Mouse (Mus musculus) lung, adult 2 months (tissue): Measurements from ENCODE around the gene Vamp4.

Experiments
- CTCF ChIP-seq: fragments of 200-500 bp; IDR thresholded peaks from 2 replicates; pipeline ENCODE4 v1.5.1; 2011; ENCODE audit warnings: mild to moderate bottlenecking, low read length, control low read depth; ENCODE audit not compliant: insufficient read depth
- POLR2A ChIP-seq: fragments of 200-500 bp; IDR thresholded peaks from 2 replicates; pipeline ENCODE4 v1.6.1; 2011; ENCODE audit warnings: low read depth, mild to moderate bottlenecking, control low read depth, low read length, borderline replicate concordance; ENCODE audit errors: extremely low read depth

- TF ChIP-seq CTCF (no peak), POLR2A (no peak)
Measured at GRCm38 (mm10) chr1:162552956-162553355, 17.4 kb upstream of the Vamp4 start.
